Mouse (Mus musculus) CH12.LX (cell line): Measurements from ENCODE around the gene Naa60.

Experiments
- CTCF ChIP-seq, 2 experiments: IDR thresholded peaks in 1 of 2; conservative IDR thresholded peaks in 1 of 2; 2 replicates each; pipeline ENCODE4 v1.5.1; 2011 to 2012; ENCODE audit warnings: low read depth in 2 of 2, low read length in 2 of 2, improper control_type of control experiment in 1 of 2, inconsistent platforms in 1 of 2, mild to moderate bottlenecking in 1 of 2, moderate library complexity in 1 of 2
- E2F4 ChIP-seq: IDR thresholded peaks from 2 replicates; pipeline ENCODE4 v1.6.1; 2011; ENCODE audit warnings: low read depth, low read length, improper control_type of control experiment; ENCODE audit not compliant: insufficient replicate concordance
- ETS1 ChIP-seq: conservative IDR thresholded peaks from 2 replicates; pipeline ENCODE4 v1.6.1; 2012; ENCODE audit warnings: low read depth, mild to moderate bottlenecking, inconsistent platforms, low read length, improper control_type of control experiment, moderate library complexity
- HCFC1 ChIP-seq: IDR thresholded peaks from 2 replicates; pipeline ENCODE4 v1.6.1; 2012; ENCODE audit warnings: low read depth, mild to moderate bottlenecking, inconsistent platforms, low read length, improper control_type of control experiment
- IRF4 ChIP-seq: IDR thresholded peaks from 2 replicates; pipeline ENCODE4 v1.6.1; 2014; ENCODE audit warnings: low read depth, mild to moderate bottlenecking, inconsistent platforms, low read length, improper control_type of control experiment
- MAFK ChIP-seq: IDR thresholded peaks from 2 replicates; pipeline ENCODE4 v1.6.1; 2011; ENCODE audit warnings: low read length, improper control_type of control experiment; ENCODE audit not compliant: insufficient replicate concordance
- POLR2A ChIP-seq: IDR thresholded peaks from 2 replicates; pipeline ENCODE4 v1.6.1; 2011; ENCODE audit warnings: low read depth, mild to moderate bottlenecking, improper control_type of control experiment, low read length
- TCF12 ChIP-seq: IDR thresholded peaks from 2 replicates; pipeline ENCODE4 v1.6.1; 2014; ENCODE audit warnings: low read depth, mild to moderate bottlenecking, inconsistent platforms, low read length, improper control_type of control experiment
- ZNF384 ChIP-seq: IDR thresholded peaks from 2 replicates; pipeline ENCODE4 v1.6.1; 2012; ENCODE audit warnings: low read depth, low read length, improper control_type of control experiment, inconsistent platforms

- no peak for TF ChIP-seq ZNF384
- TF ChIP-seq POLR2A, result no peak
- no peak for TF ChIP-seq CTCF (conservative IDR thresholded peaks at IDR 0.05 in 1 of 2, IDR thresholded peaks at IDR 0.05 in 1 of 2; ENCODE audit: low read depth in 2 of 2, low read length in 2 of 2)
- no peak for TF ChIP-seq TCF12
- TF ChIP-seq MAFK, result no peak
- TF ChIP-seq ETS1, result no peak
- TF ChIP-seq HCFC1, result no peak
- no peak for TF ChIP-seq IRF4
- no peak for TF ChIP-seq E2F4
These were observed 61.4 kb downstream of the Naa60 start for GRCm38 (mm10) chr16:3933536-3933935.
